Mouse (Mus musculus): ENCODE data around the gene Dennd6b.

The Dennd6b gene

DNA sequence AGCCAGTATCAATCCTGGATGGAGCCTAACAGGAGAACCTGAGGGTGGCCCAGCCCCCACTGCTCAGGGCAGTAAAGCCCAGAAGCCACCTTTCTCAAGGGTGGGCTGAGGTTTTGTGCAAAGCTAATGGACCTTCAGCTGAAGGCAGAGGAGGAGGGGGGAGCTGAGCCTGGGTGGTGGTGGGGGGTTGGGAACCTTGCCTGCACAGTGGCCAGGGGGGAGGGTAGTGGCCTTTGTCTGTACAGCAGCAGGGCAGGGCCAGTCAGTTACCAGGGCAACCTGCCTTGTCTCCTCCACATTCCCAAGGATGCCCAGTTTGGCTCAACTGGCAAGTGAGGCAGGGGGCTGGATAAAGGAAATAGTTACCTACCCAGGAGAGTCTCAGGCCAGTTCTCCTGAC lies 44.0 kb downstream of the Dennd6b start:
- no peak for DNase-seq

DNA sequence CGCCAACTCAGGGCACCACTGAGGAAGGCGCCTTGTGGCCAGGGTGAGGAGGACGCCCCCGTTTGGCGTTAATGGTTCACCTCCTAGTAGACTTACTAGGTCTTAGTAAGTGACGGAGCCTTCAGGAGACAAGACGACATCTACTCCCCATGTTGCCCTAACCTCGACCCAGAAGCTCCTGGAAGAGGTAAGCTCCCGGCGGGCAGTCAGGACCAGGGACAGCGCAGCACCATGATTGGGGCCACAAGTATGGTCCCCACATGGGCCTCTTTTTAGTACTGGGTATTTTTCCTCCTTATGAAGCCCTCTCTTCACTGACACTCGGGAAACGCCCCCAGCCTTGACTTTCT lies 46.3 kb downstream of the Dennd6b start:
- no peak for DNase-seq

GRCm38 (mm10) chr15:89149271-89150040 lies 46.8 kb downstream of the Dennd6b start, which contains the start of gene Mapk11:
Gene Mapk11 (minus strand): TSS chr15:89149628.
- peak; percentile 54 to 73 for DNase-seq

DNA sequence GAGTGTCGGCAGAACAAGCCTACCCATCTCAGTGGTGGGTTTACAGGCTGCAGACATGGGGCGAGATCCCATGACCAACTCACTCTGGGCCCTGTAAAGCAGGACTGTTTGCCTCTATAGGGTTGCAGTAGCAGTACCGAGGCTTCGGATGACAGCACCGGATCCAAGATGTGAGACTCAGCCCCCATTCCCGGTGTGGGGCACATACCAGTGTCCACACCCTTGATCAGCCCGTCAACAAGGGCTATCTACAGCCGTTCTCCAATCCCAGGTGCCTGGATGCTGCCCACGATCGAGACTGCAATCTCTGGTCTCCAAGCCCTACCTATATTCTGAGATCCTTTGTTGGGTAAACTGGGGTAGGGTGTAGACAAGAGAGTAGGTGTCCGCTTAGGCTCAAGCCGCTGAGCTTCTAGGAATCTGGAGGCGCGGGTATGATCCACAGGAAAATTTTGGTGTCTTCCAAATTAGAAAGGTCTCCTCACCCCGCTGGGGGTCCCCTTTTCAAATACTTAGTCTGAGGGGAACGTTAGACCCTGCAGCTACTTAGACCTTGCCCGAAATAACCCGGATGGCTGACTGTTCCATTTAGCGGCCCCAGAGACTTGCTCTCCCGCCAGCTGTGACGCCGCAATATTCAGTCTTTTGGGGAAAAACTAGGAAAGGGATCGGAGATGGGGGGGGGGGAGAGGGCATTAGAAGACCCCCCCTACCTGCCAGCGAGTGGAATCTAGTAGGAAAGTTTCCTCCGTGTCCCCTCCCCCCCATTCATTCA lies 47.6 kb downstream of the Dennd6b start:
- DNase-seq, result no peak

- no peak for DNase-seq
Measured at GRCm38 (mm10) chr15:89147895-89148294, 48.4 kb downstream of the Dennd6b start.

GRCm38 (mm10) chr15:89147456-89147855 lies 48.8 kb downstream of the Dennd6b start:
- no peak for DNase-seq

- peak; percentile 55 to 75 for DNase-seq
Measured at GRCm38 (mm10) chr15:89147024-89147423, 49.3 kb downstream of the Dennd6b start.

GRCm38 (mm10) chr15:89146537-89146936 lies 49.8 kb downstream of the Dennd6b start:
- peak; percentile 52 to 62 for DNase-seq

- DNase-seq, result no peak
Measured at GRCm38 (mm10) chr15:89145813-89146350, 50.4 kb downstream of the Dennd6b start.

DNA sequence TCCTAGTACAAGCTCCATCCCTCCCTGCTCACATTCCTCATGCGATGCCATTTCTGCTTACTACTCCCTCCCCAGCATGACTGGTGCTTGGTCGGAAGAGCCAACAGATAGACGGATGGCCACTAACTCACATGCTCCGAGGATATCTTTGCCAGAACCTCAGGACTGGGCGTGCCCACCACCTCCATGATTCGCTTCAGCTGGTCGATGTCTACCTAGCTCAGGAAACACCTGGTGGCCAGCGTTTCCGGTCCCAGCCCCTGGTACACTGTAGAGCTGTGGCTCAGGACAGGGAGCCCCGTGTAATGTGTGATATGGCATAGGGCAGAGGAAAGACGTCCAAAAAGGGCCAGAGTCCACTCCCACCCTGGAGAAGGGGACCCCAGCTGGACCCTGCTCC lies 51.3 kb downstream of the Dennd6b start:
- DNase-seq, result no peak

DNA sequence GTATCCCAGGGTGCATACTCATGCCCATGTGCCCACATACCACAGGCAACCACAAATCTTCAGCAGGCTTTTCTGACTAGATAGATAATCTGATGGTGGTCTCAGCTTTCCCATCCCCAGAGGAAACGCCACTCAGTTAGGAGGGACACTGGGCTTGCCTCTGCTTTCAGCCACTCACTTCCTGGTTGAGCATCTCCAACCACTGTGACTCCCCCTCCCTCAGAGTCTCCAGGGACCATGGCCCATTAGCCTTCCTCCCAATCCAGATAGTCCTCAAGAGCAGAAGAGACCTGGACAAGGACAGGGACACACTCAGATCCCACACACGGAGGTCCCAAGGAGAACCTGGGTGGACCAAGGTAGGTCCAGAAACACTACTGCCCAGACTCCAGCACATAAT lies 53.2 kb downstream of the Dennd6b start:
- DNase-seq, result no peak

DNA sequence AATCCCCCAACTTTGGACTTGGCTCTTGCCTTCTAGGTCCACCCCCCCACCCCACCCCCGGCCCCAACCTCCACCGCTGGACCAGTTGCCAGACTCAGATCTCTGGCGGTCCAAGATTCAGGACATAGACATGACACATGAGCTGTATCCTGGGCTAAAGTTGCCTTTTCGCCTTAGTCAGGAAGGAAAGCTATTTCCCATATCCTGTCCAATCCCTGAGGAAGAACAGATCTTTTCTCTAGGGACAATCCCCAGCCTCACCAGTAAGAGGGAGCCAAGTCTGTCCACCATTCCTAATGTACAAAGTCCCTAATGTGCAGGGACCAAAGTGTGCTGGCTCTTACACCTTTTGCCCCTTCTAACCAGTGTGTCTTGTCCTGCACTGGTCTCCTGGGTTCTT lies 54.4 kb downstream of the Dennd6b start:
- no peak for DNase-seq

DNA sequence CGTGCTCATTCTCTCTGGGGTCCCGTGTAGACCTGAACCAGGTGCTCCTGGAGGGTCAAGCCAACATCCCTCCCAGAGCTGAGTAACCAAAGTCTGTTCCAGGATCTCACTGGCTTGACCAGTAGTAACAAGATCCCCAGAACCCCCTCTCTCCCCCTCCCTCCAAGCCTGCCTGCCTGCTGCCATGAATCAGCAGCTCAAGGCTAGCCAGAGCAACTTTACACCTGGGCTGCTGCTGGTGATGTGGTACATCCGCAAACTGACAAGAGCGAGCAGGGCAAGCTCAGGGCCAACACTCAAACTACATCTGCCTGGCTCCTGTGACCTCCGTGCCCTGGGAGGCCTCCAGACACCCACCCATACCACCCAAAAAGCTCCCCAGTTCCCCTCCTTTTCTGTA lies 54.9 kb downstream of the Dennd6b start:
- no peak for DNase-seq

DNA sequence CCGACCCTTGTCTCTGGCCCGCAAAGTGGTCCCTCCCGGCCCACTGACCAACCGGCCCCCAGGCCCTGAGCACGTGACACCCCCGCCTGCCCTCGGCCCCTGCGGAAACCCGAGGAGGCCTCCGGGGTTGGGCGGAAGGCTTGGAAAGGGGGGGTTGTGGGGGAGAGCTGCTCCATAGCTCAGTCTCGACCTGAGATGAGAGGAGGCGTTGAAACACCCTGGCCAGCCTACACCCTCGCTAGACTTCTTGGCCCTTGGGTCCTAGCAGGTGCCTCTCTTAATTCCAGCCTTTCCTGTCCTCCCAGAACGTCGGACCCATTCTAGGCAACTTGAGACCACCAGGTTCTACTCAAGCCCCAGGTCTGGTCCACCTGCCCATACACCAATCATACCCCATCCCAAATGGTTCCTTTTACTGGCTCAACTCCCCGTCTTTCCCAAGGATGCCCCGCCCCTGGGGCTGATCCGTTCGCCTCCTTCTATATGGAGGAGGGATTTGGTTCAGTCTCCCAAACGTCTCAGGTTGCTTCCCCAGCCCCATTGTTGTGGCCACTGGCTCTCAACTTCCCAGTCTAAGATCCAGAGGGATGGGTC lies 55.5 kb downstream of the Dennd6b start, which contains the start of gene Mapk12:
Gene Mapk12 (minus strand): TSS at position 45 of the 594 bp plus-strand sequence.
- no peak for DNase-seq

- no peak for DNase-seq
Measured at GRCm38 (mm10) chr15:89140048-89140658, 56.1 kb downstream of the Dennd6b start.

- no peak for DNase-seq
Measured at GRCm38 (mm10) chr15:89138531-89138930, 57.8 kb downstream of the Dennd6b start.

GRCm38 (mm10) chr15:89138046-89138405 lies 58.3 kb downstream of the Dennd6b start:
- no peak for DNase-seq

- DNase-seq, result no peak
Measured at GRCm38 (mm10) chr15:89137378-89138045, 58.8 kb downstream of the Dennd6b start.

GRCm38 (mm10) chr15:89136461-89137155 lies 59.7 kb downstream of the Dennd6b start:
- DNase-seq, result no peak

All from thymus, adult 18-20 months (tissue).